Comparison of ENCODE assay signal across 11 mouse cellular contexts in genomic region chr3:115816328-115817160, GRCm38 (mm10).
DNase-seq lines count a peak whose midpoint lies in the region; ATAC-seq lines count a peak whose summit lies in the region.
"Had no signal": no experiment of that assay in that cellular context is flagged by ENCODE, and none has a peak within 500 bp of the region (broad histone marks: within the 10 kb centered on the region; RNA-seq: fewer than 3 reads in every experiment).

No protein-coding gene starts in this region.

- WGBS in heart, embryonic 12.5 days, result 61% methylated on average over 6 of the region's 6 CpGs
- 81% methylated on average over 6 of the region's 6 CpGs for WGBS in lung, embryonic 16.5 days
- WGBS in embryonic facial prominence, embryonic 15.5 days, result 89% methylated on average over 6 of the region's 6 CpGs
- WGBS in macrophage (ENCODE audit: missing documents), result 73% methylated on average over 6 of the region's 6 CpGs

- peaks cover 63% of the 10 kb centered on the region for H3K4me1 ChIP-seq in heart, embryonic 12.5 days (replicated peaks)
- peaks cover 16% of the 10 kb centered on the region for H3K4me1 ChIP-seq in lung, embryonic 16.5 days (replicated peaks; ENCODE audit: control insufficient read depth, insufficient read depth, low read length)
- H3K4me1 ChIP-seq in embryonic facial prominence, embryonic 15.5 days, result peaks cover 9% of the 10 kb centered on the region; the same call in 1 of the 2 replicates
- H3K4me1 ChIP-seq: hindbrain, embryonic 13.5 days had no signal

- peak overlapping the region; percentile 90 for H3K27ac ChIP-seq in heart, embryonic 12.5 days (ENCODE audit: poor library complexity, severe bottlenecking)
- H3K27ac ChIP-seq in lung, embryonic 16.5 days (ENCODE audit: low read length), result peak overlapping the region; percentile 88
- peak overlapping the region; percentile 45; the same call in 1 of the 2 replicates for H3K27ac ChIP-seq in embryonic facial prominence, embryonic 15.5 days (replicated peaks)
- H3K27ac ChIP-seq in macrophage, result peak overlapping the region; percentile 34
- H3K27ac ChIP-seq: hindbrain, embryonic 13.5 days had no signal

- ATAC-seq in heart, embryonic 12.5 days (ENCODE audit: insufficient number of reproducible peaks, low FRiP score), result no peak
- ATAC-seq in lung, embryonic 16.5 days (ENCODE audit: low read depth), result no peak
- no peak for ATAC-seq in embryonic facial prominence, embryonic 15.5 days (ENCODE audit: insufficient number of reproducible peaks, low FRiP score, low TSS enrichment, low read depth)
- ATAC-seq in inflammation-experienced regulatory T-cells, adult 6 months, result no peak
- ATAC-seq: midbrain, embryonic 16.5 days had no signal

- H3K9ac ChIP-seq in heart, embryonic 12.5 days, result no peak overlapping the region
- H3K9ac ChIP-seq in lung, embryonic 16.5 days (ENCODE audit: low read length), result no peak overlapping the region
- no peak overlapping the region for H3K9ac ChIP-seq in embryonic facial prominence, embryonic 15.5 days
- H3K9ac ChIP-seq: hindbrain, embryonic 13.5 days had no signal

- H3K9me3 ChIP-seq in heart, embryonic 12.5 days (replicated peaks), result no peaks in the 10 kb centered on the region
- H3K9me3 ChIP-seq in lung, embryonic 16.5 days (ENCODE audit: control insufficient read depth, low read length), result no peaks in the 10 kb centered on the region
- no peaks in the 10 kb centered on the region for H3K9me3 ChIP-seq in embryonic facial prominence, embryonic 15.5 days (replicated peaks)
- H3K9me3 ChIP-seq: hindbrain, embryonic 13.5 days had no signal

- H3K4me2 ChIP-seq in heart, embryonic 12.5 days, result no peak overlapping the region
- no peak overlapping the region for H3K4me2 ChIP-seq in lung, embryonic 16.5 days (ENCODE audit: low read depth, low read length)
- no peak overlapping the region for H3K4me2 ChIP-seq in embryonic facial prominence, embryonic 15.5 days (replicated peaks)
- H3K4me2 ChIP-seq: hindbrain, embryonic 13.5 days had no signal

- H3K36me3 ChIP-seq in heart, embryonic 12.5 days, result no peaks in the 10 kb centered on the region
- no peaks in the 10 kb centered on the region for H3K36me3 ChIP-seq in lung, embryonic 16.5 days (ENCODE audit: control insufficient read depth, insufficient read depth, low read length)
- H3K36me3 ChIP-seq in embryonic facial prominence, embryonic 15.5 days, result no peaks in the 10 kb centered on the region
- no peaks in the 10 kb centered on the region for H3K36me3 ChIP-seq in macrophage (ENCODE audit: inconsistent target)
- H3K36me3 ChIP-seq: hindbrain, embryonic 13.5 days had no signal

- no peak for DNase-seq in heart, postnatal 14 days
- no peak for DNase-seq in lung, postnatal 25 days (ENCODE audit: low spot score)
- DNase-seq in urinary bladder, postnatal 4 days (ENCODE audit: low spot score in 2 of 2), result no peak
- DNase-seq: cerebellum, postnatal 36 days had no signal

- no peak overlapping the region for H3K4me3 ChIP-seq in heart, embryonic 12.5 days
- no peak overlapping the region for H3K4me3 ChIP-seq in lung, embryonic 16.5 days (ENCODE audit: low read length)
- H3K4me3 ChIP-seq in embryonic facial prominence, embryonic 15.5 days (replicated peaks), result no peak overlapping the region
- H3K4me3 ChIP-seq in macrophage (ENCODE audit: inconsistent target), result no peak overlapping the region
- H3K4me3 ChIP-seq: hindbrain, embryonic 13.5 days had no signal

- intact Hi-C loops in heart, postnatal 14 days (cut with DNase I), result loop anchor here (5.0 to 10.0 kb wide), 2 partner anchors 71 to 158 kb away; partner anchors contain the start of gene Dph5

- no peaks in the 10 kb centered on the region for H3K27me3 ChIP-seq in heart, embryonic 12.5 days (replicated peaks)
- no peaks in the 10 kb centered on the region for H3K27me3 ChIP-seq in lung, embryonic 16.5 days (ENCODE audit: control insufficient read depth, insufficient read depth, low read depth, low read length)
- no peaks in the 10 kb centered on the region for H3K27me3 ChIP-seq in embryonic facial prominence, embryonic 15.5 days
- H3K27me3 ChIP-seq: hindbrain, embryonic 13.5 days had no signal

- no peaks in the 10 kb centered on the region for H3K79me2 ChIP-seq in macrophage (ENCODE audit: inconsistent target)

Comparison
In these comparisons a context has a peak if more than half of its experiments do, and no peak if none do; other contexts are left out.
1. H3K27ac ChIP-seq: peak in every context shown above with its lines; median percentile 90 in heart, embryonic 12.5 days; 88 in lung, embryonic 16.5 days; 45 in embryonic facial prominence, embryonic 15.5 days; 34 in macrophage.